Mouse (Mus musculus) heart, postnatal 4 days (tissue): ENCODE results near the gene Nbeal2. TPM values are rescaled to one million over a fixed set of nuclear protein-coding genes. Genes with fewer than 3 reads are reported as not detected.
"Not testable (repeated sequence)": the region's sequence is repeated elsewhere in the genome, so short reads cannot be mapped to it uniquely, and the experiment has no call there.

Experiments
- DNase-seq: peaks from one replicate; pipeline ENCODE4 v3.0.0; 2021
- total RNA-seq, 2 experiments: library from RNA; stranded (reverse); gene quantifications; 2 replicates each; pipeline ENCODE4 v1.2.3; 2021

Nbeal2 gene
- total RNA-seq = 1 to 10 TPM; 7.4 to 8.6 TPM

DNA sequence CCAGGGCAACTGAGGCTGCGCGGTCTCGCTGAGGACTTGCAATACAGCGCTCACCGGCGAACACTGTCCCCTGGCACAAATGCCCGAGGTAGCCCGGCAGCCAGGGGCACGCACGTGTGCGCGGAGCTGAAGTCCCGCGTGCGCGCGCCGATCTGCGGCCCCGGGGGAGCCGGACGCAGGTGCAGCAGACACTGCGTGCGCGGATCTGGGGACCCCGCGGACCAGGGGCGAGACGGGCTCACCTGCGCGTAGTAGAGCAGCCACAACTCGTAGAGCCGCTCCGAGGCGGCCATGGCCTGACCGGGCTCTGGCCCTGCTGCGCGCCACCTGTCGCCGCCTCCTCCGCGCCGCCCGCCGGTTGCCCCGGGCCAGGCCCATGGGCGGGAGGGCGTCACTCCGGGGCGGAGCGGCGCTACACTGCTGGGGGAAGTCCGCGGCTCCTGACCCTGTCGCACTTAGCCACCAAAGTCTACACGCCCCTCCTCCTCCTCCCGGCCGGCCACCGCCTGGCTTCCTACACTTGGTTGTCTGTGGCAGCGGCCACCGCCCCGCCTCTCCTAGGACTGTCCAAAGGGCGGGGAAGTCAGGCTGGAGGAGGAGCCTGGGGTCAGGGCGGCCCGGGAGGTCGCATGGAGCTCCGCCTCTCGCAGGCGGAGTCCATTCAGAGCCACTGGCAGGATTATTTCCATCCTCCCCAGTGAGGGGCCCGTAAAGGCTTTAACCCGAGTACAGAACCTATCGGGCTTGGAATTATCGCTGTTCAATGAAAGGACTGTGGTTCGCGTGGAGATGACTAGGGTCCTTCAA is at the start of gene Nbeal2:
Nbeal2 (minus strand) TSS at position 507 of the 807 bp plus-strand sequence.
- DNase-seq = peak; percentile 95

DNA sequence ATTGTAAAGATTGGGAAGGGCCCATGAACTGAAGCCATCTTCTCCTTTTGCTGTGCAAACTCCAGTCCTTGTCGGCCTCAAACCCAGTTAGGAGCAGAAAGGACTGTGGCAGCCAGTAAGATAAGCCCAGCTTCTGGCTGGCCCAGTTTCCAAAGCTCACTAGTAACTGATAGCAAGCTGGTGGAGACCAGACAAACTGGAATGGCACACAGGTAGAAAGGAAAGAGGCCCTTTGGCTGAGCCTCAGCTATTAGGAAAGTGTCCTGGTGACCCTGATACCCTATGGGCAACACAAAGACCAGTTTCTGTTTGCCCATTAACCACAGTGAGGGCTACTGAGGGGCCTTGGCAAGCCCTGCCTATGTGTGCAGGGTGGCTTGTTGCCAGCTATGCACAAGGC is 48.9 kb upstream of the Nbeal2 start:
- DNase-seq = no peak

DNA sequence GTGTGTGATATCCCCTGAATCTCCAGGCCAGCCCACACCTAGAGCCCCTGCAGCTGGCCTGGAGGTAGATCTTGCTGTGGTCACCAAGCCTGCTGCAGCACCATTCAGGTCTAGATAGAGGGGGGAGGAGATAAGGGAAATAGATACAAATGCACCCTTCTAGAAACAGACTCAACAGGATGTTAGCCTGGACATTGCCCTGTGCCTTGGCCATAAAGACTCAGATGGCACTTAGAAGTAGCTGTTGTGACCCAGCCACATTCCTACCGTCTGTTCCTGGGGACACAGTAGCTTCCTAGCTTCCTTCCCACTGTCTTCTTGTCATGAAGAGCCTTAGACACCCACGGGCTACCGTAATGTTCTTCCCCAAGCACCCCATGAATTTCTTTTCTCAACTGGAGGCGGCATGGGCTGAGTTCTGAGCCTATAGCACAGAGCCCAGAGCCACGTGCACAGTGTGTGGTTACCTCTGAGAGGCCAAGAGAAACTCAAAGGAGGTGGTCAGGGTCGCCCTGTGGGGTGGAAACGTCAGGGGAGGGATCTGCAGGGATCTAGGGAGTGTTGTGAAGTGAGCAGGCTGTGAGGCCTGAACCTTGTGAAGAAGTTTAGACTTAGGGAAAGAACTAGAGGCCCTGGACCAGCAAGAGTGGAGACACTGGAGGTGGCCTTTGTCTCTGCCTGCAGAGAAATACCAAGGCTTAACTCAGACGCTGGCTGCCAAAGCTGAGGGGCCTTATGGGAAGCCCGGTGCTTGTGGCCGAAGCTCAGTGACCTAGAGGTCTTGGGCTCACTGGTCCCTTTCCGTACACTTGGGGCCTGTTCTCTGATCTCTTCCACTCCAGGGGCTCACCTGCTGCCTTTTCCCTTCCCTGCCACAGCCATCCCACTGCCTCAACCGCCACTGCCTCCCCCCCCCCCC is 47.4 kb upstream of the Nbeal2 start:
- DNase-seq = no peak

DNA sequence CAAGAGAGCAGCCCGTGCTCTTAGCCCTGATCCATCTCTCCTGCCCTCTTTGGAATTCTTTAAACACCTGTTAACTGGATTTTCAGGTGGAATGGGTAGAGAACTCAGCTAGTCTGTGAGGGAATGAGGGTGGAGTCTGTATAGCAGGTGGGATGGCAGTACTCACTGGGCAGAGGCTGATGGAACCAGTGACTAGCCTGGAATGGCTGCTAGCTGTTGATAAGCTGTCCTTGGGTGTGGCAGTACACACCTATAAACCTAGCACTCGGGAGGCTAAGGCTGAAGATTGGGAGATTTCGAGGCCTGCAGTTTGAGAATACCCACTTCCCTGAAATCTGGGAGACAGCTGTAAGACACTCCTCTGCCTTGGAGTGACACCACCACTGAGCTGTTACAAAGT is 45.6 kb upstream of the Nbeal2 start:
- no peak for DNase-seq

DNA sequence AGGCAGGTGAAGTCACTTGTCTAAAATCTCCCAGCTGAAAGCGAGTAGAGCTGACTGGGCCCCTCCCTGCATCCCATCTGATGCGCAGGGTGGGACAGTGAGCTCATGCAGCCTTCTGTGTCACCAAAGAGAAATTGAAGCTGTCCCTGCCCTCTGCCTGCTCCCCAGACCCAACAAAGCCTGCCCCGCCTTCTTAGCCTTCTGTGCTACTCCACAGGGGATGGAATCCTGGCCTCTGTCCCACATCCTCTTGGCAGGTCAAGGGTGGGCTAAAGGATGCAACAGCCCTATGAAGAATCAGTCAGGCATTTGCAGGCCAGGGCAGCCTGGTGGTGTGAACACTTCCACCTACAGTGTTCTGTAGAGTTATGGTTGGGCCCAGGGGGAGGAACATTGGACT is 43.5 kb upstream of the Nbeal2 start:
- DNase-seq = peak; percentile 67

DNA sequence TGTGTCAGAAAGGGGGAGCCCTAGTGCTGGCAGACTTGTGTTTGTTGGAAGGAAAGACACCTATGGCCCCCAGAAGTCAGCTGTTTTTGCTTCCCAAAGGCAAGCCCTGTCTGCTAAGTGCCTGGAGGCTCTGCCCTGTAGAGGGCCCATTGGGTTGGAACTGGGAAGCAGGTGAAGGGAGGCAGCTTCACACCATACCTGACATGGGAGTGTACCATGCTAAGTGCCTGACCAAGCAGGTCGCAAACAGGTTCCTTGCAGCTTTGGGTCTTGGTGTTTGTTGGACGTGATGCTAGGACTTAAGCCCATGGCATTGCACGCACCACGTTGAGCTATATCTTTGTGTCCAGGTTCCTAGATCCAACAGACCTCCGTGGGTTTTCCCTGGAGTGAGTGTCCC is 42.5 kb upstream of the Nbeal2 start:
- no peak for DNase-seq

DNA sequence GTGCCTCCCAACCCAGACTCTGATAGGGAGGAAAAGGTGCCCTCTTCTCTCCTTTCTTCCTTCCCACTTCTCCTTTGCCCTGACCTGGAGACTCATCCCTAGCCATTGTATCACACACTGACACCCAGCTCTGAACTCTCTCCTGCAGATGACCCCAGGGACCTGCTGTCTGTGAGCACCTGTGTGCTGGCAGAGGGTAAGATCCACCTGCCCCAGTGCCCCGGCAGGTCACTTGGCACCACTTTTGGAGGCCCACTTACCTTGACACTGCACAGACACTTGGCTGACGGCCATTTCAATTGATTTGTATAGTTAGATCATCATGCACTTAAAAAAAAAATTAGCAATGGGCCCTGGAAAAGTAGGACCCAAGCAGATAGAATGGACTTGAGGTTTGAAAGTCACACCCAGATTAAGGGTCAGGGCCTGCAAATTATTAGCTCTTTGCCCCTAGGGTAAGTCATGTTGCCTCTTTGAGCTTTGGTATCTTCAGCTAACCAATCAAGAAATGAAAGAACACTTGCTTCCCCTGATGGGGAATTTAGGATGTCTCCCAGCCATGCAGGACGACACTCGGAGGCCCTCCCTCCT is 41.3 kb upstream of the Nbeal2 start:
- DNase-seq = no peak

DNA sequence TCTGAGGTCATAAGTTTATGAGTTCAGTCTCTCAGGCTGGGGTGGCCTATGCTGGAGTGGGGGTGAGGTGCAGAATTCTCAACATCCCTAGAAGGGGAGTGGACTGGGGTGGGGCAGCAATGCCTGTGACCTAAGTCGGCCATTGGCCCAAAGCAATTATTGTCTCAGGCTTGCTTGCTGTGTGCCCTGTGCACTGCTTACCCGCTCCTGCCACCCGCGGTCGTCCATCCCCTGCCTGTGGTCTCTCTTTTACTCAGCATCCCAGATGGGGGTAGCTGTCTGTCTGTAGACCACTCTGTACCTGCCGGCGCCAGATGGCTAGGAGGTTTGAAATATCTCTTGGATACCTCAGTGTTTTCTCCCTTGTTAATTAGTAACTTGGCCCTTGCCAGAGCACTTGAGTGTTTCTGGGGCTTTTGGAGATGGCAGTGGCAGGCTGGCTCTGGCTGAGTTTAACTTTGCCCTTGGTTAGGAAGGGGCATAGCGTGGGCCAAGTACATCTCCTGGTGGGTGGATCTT is 35.4 kb upstream of the Nbeal2 start:
- no peak for DNase-seq

DNA sequence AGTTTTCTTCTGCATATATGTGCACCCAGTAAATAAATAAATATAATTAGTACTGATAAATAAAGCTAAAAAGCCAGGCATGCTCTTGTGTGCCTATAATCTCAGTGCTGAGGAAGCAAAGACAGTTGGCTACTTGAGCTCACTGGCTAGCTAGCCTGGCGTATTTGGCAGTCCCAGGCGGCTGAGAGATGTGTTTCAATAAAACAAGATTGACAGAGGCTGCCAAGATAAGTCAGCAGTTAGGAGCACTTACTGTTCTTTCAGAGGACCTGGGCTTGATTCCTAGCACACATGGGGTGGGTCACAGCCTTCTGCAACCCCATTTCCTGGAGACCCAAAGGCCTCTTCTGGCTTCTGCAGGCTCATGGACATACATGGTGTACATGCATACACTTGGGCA is 33.9 kb upstream of the Nbeal2 start:
- no peak for DNase-seq

DNA sequence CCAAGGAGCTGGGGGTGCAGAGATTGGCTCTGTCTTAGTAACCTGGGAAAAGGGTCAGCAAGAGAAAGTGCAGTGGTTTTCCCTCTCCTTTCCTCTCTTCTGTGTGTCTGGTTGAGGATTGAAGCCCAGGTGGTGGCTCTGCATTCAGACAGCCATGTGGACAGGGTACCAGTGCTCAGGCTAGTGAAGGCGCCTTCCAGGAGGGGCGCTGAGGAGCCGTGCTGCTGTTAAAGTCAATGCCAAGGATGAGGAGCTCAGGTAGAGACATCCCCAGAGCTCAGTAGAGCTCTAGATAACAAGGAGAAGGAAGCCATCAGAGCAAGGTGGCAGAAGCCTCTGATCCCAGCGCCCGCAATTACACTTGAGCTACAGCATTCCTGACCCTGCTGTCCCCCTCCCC is 33.1 kb upstream of the Nbeal2 start:
- DNase-seq = no peak

DNA sequence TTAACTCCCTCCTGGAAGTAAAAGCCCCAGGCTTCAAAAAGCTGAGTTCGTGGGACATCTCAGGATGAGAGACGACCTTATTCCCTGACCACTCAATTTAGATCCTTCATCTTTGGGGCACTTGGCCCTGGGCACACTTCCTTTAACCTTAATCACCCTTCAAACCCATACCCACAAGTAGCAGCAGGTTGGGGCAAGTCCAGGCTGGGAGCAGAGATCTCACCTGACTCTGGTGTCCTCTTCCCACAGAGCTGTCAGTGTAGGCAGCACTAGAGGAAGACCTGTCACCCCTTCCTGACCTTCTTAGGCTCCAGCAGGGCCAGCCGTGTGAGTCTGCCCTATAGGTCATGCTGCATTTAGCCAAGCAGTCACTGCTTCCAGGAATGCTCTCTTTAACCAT is 32.5 kb upstream of the Nbeal2 start:
- DNase-seq = no peak

DNA sequence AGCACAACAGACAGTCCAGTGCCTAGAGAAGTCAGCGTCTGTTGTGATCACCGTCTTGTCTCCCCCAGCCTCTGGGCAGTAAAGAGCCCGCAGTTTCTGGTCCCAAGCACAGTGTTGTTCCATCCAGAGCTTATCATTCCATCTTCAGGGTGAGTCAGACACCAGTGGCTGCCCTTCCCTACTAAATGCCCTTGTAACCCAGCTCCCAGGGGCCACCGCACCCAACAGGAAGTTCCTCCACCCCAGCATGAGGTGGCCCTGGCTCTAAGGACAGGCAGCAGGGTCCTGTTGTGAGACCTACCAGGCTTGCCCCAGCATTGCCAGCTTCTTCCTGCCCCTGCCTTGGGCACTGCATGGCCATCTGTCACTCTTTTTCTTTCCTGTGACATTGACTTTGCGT is 31.6 kb upstream of the Nbeal2 start:
- DNase-seq = no peak

DNA sequence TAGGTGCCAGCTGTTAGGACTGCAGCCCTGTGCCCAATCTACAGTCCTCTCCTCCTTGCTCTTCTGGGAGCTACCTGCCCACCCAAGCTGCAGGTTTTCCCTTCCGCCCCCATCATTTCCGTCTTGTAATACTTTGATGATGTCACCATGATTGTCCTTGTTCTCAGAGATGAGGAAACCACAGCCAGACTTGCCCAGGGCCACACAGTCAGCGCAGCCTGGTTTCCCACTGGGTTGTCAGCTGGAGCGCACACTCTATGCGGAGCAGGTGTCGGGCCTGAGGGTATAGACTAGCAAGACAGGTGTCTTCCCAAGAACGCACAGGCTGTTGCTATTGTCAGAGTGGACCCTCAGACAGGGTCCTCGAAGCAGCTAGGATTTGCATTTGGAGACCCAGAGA is 31.2 kb upstream of the Nbeal2 start:
- DNase-seq = no peak

DNA sequence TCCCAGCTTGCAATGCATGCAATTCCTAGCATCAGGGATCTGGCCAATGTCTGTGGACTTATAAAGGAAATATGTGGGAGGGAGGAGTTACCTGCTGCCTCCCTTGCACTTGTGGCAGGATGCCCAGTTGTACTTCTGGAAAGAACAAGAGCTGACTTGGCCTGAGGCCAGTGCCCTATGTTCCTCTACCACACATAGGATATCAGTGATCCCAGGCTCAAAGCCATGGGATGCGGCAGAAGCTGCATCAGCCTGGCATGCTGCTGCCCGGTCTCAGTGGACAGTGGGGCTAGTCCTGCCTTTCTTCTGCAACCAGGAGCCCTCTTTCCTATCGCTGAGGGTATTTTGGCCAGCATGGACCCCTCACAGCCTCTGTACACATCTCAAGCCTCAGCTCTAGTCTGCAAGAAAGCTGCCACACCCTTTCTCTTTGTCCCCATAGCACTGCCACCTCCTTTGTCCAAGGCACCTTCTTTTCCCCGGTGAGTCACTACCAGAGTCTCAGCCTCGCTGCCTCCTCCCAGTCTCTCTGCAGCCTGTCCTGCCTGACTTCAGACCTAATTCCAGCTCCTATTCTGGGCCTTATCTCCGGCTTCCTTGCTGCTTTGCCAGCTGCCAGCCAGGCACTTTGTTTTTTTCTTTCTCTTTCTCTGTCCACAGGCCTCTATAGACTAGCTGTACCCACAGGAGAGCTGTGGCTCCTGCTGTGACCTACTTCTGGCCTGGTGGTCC is 30.3 kb upstream of the Nbeal2 start:
- DNase-seq = peak; percentile 90

DNA sequence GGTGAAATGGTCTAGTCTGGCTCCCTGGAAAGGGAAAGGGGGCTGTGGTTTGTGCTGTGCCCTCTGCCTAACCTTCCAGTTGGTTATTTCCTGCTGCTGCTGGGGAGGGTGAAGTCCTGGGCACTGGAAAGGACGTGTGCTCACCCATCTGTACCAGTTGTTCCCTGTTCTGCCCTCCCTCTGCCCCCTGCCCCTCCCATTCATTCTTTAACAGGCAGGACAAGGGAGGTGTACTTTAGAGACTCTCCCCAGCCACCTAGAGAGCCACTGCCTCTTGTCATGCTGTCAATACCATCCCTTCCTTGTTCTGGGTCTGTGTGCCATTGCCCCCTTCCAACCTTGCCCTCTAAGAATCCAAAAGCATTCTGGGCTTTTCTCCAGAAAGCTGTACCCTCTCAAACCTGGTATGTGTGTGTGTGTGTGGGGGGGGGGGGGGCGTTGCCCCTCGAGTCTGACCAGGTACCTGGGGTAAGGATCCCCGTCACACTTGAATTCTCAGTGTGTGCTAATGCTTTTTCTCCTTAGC is 29.7 kb upstream of the Nbeal2 start:
- no peak for DNase-seq

DNA sequence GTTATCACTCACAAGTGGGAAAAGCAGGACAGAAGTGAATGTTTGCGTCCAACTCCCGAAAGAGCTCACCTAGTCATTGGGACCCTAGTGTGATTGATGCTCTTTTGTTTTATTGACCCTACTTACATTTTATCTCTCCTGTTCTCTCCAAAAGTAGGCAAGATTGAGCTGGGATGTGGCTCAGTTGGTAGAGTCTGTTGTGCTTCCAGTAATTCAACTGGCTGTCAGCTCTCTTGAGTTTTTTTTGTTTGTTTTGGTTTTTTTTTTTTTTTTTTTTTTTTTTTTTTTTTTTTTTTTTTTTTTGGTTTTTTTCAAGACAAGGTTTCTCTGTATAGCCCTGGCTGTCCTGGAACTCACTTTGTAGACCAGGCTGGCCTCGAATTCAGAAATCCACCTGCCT is 28.7 kb upstream of the Nbeal2 start:
- not testable (repeated sequence) for DNase-seq

DNA sequence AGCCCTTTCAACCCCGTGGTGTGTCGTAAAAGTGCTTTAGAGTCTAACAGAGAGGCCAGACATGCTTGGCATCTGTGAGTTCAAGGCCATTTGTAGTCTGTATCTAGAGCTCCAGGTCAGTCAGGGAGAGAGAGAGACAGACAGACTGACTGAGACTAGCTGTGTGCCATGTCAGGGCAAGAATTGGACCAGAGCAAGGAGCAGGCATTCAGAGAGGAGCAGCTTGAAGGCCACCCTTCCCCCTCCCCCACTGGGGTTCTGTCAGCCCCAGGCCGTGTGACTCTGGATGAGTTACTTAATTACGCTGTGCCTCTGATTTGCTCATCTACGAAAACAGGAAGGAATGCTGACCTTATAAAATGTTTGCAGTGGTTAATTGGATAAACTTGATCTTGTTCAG is 28.3 kb upstream of the Nbeal2 start:
- no peak for DNase-seq

DNA sequence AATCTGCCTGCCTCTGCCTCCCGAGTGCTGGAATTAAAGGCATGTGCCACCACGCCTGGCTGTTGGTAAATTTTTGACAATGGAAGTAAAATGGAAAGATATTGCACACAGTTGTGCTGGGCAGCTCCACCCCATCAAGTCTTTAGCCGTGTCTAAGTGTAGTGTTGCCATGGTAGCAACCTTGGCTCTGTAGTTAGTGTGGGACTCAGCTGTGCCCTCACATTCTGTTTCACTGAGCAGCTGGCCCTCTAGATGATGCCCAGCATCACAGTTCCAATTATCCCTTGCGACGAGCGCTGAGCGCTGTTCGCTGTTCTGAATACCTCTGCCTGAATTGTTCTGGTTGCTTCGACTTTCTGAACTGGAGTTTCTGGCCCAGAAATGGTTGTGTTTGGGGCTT is 27.9 kb upstream of the Nbeal2 start:
- no peak for DNase-seq

DNA sequence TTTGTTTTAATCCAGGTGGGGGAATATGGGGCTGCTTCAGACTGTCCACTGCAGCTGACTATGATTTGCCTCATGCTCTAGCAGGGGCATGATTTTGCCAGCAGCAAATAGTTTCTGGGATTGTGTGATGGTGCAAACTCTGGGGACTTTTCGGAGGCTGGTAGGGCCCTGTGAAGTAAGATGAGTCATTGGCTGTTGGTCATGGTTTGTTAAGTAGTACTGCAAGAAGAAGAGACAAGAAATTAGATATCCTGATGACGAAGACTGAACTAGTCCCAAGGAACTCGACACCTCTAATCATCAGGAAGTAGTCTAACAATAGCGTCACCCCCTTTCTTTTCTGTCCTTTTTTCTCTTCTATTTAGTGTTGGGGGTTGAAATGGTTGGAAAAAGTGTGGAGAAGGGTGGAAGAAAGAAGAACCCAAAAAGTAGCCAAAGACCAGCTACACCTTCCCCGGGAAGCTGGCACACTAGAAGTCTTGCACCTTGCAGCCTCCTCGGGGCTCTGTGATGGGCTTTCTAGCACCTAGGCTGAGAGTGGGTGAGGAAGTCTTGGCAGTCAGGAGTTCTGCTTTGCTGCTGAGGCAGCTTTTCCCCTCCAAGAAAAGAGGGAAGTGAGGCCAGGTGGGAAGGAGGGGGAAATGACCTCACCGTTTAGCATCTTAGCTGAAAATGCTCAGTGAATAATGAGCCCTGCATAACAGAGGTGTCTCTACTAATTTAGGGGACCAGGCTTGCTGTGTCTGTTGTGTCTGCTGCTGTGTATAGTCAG is 27.0 kb upstream of the Nbeal2 start:
- no peak for DNase-seq

DNA sequence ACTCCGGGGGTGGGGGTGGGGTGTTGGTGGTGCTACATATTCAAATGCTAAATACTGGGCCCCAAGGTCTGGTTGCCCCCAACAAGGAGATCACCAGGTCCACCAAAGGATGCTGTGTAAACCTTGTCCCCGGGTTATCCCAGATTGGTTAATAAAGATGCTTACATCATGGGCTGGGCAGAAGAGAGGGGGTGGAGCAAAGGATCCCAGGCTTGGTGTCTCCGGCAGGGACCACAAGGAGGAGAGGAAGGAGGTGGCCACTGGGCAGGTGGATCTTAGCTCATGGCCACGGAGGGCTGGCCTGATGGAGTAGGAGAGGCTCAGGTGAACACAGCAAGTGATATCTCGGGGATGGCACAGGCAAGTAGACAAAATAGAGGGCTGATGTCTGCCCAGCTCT is 24.9 kb upstream of the Nbeal2 start:
- no peak for DNase-seq

DNA sequence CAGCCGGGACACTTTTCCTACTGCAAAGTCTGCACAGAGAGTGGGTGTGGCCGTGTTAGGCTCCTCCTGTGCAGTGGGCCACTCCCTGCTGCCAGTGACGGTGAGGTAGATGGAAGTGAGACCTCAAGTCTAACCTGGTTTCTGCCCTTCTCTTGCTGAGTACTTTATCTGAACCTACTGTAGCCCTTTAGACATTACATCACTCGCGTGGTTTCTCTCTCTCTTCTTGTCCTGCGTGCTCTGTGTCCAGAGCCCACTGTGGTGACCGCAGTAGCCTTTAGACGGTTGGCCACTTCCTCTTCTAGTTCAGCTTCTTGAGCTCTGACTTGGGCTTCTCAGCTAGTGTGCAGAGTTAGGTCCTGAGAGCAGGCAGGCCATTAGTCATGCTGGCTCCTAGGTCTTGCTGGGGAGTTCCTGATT is 22.5 kb upstream of the Nbeal2 start:
- no peak for DNase-seq
